Comparison of ENCODE assay signal across 32 mouse cellular contexts in genomic region chr9:94169905-94170612, GRCm38 (mm10).
DNase-seq lines count a peak whose midpoint lies in the region; ATAC-seq and TF ChIP-seq lines count a peak whose summit lies in the region.
"Had no signal": no experiment of that assay in that cellular context is flagged by ENCODE, and none has a peak within 500 bp of the region (broad histone marks: within the 10 kb centered on the region; RNA-seq: fewer than 3 reads in every experiment).

No protein-coding gene starts in this region.

- H3K4me2 ChIP-seq in forebrain, embryonic 14.5 days (ENCODE audit: low read length): no peak overlapping the region
- no peak overlapping the region for H3K4me2 ChIP-seq in forebrain, embryonic 13.5 days
- H3K4me2 ChIP-seq in midbrain, postnatal 0 days (ENCODE audit: low read depth, low read length, poor library complexity, severe bottlenecking): no peak overlapping the region
- no peak overlapping the region for H3K4me2 ChIP-seq in midbrain, embryonic 14.5 days (ENCODE audit: low read length)
- H3K4me2 ChIP-seq: embryonic facial prominence, embryonic 15.5 days; heart, embryonic 11.5 days; liver, embryonic 13.5 days; neural tube, embryonic 15.5 days had no signal

- no peaks in the 10 kb centered on the region for H3K4me1 ChIP-seq in forebrain, embryonic 14.5 days (ENCODE audit: control insufficient read depth, insufficient read depth, low read length)
- 0 out of 2 replicates have a peak, but pooled peaks cover 3% of the 10 kb centered on the region for H3K4me1 ChIP-seq in forebrain, embryonic 13.5 days
- H3K4me1 ChIP-seq in midbrain, embryonic 10.5 days: peaks cover 8% of the 10 kb centered on the region
- no peaks in the 10 kb centered on the region for H3K4me1 ChIP-seq in midbrain, postnatal 0 days (ENCODE audit: insufficient read depth, low read length)
- H3K4me1 ChIP-seq in midbrain, embryonic 14.5 days (ENCODE audit: control insufficient read depth, insufficient read depth, low read length): 0 out of 2 replicates have a peak, but pooled peaks cover 4% of the 10 kb centered on the region
- H3K4me1 ChIP-seq: embryonic facial prominence, embryonic 10.5 days; embryonic facial prominence, embryonic 15.5 days; liver, embryonic 13.5 days; megakaryocyte, embryonic 14.5 days; neural tube, embryonic 15.5 days had no signal

- 44% methylated on average over 2 of the region's 2 CpGs for WGBS in forebrain, embryonic 14.5 days
- 33% methylated on average over 2 of the region's 2 CpGs for WGBS in forebrain, embryonic 13.5 days
- 52% methylated on average over 2 of the region's 2 CpGs for WGBS in midbrain, embryonic 10.5 days
- 15% methylated on average over 2 of the region's 2 CpGs for WGBS in midbrain, postnatal 0 days
- WGBS in midbrain, embryonic 14.5 days: 15% methylated on average over 2 of the region's 2 CpGs

- TF ChIP-seq CTCF in midbrain, postnatal 0 days (IDR thresholded peaks at IDR 0.05): no peak

- H3K9ac ChIP-seq in forebrain, embryonic 14.5 days (ENCODE audit: low read length): no peak overlapping the region
- H3K9ac ChIP-seq in forebrain, embryonic 13.5 days: no peak overlapping the region
- no peak overlapping the region for H3K9ac ChIP-seq in midbrain, postnatal 0 days (replicated peaks; ENCODE audit: low read length, poor library complexity, severe bottlenecking)
- no peak overlapping the region for H3K9ac ChIP-seq in midbrain, embryonic 14.5 days (replicated peaks; ENCODE audit: low read length)
- H3K9ac ChIP-seq: embryonic facial prominence, embryonic 15.5 days; liver, embryonic 13.5 days; neural tube, embryonic 15.5 days had no signal

- ATAC-seq in forebrain, embryonic 14.5 days: no peak
- ATAC-seq in forebrain, embryonic 13.5 days: no peak; the same call in 1 of the 2 replicates
- no peak for ATAC-seq in midbrain, postnatal 0 days (ENCODE audit: low FRiP score)
- no peak for ATAC-seq in midbrain, embryonic 14.5 days (ENCODE audit: low FRiP score, low TSS enrichment)
- ATAC-seq: CD4-positive, CD25-positive, alpha-beta regulatory T cell, adult 4 months; inflammation-experienced regulatory T-cells, adult 6 months; lung, postnatal 0 days had no signal

- H3K9me3 ChIP-seq in forebrain, embryonic 14.5 days (replicated peaks; ENCODE audit: control insufficient read depth, low read length): no peaks in the 10 kb centered on the region
- no peaks in the 10 kb centered on the region for H3K9me3 ChIP-seq in forebrain, embryonic 13.5 days (replicated peaks)
- no peaks in the 10 kb centered on the region for H3K9me3 ChIP-seq in midbrain, embryonic 10.5 days (replicated peaks)
- H3K9me3 ChIP-seq in midbrain, postnatal 0 days (ENCODE audit: low read length): no peaks in the 10 kb centered on the region
- H3K9me3 ChIP-seq in midbrain, embryonic 14.5 days (ENCODE audit: control insufficient read depth, low read length): no peaks in the 10 kb centered on the region
- H3K9me3 ChIP-seq: embryonic facial prominence, embryonic 10.5 days; embryonic facial prominence, embryonic 15.5 days; liver, embryonic 13.5 days; megakaryocyte, embryonic 14.5 days; neural tube, embryonic 15.5 days had no signal

- no peak overlapping the region for H3K27ac ChIP-seq in forebrain, embryonic 14.5 days (ENCODE audit: low read depth, low read length)
- no peak overlapping the region for H3K27ac ChIP-seq in forebrain, embryonic 13.5 days
- H3K27ac ChIP-seq in midbrain, embryonic 10.5 days (replicated peaks): peak overlapping the region; percentile 24; the same call in 1 of the 2 replicates
- H3K27ac ChIP-seq in midbrain, postnatal 0 days (ENCODE audit: low read depth, low read length): no peak overlapping the region
- H3K27ac ChIP-seq in midbrain, embryonic 14.5 days (replicated peaks; ENCODE audit: low read depth, low read length): no peak overlapping the region
- H3K27ac ChIP-seq: embryonic facial prominence, embryonic 10.5 days; embryonic facial prominence, embryonic 15.5 days; left cerebral cortex, adult 2 months; liver, embryonic 13.5 days; neural tube, embryonic 15.5 days; stomach, postnatal 0 days had no signal

- H3K36me3 ChIP-seq in forebrain, embryonic 14.5 days (ENCODE audit: control insufficient read depth, insufficient read depth, low read length): no peaks in the 10 kb centered on the region
- H3K36me3 ChIP-seq in forebrain, embryonic 13.5 days (ENCODE audit: poor library complexity, severe bottlenecking): no peaks in the 10 kb centered on the region
- no peaks in the 10 kb centered on the region for H3K36me3 ChIP-seq in midbrain, embryonic 10.5 days
- no peaks in the 10 kb centered on the region for H3K36me3 ChIP-seq in midbrain, postnatal 0 days (ENCODE audit: insufficient read depth, low read length)
- H3K36me3 ChIP-seq in midbrain, embryonic 14.5 days (ENCODE audit: control insufficient read depth, insufficient read depth, low read length): no peaks in the 10 kb centered on the region
- H3K36me3 ChIP-seq: embryonic facial prominence, embryonic 10.5 days; embryonic facial prominence, embryonic 15.5 days; liver, embryonic 13.5 days; neural tube, embryonic 15.5 days had no signal

- no peaks in the 10 kb centered on the region for H3K27me3 ChIP-seq in forebrain, embryonic 14.5 days (replicated peaks; ENCODE audit: control insufficient read depth, insufficient read depth, low read length)
- H3K27me3 ChIP-seq in forebrain, embryonic 13.5 days: no peaks in the 10 kb centered on the region
- no peaks in the 10 kb centered on the region for H3K27me3 ChIP-seq in midbrain, embryonic 10.5 days (ENCODE audit: low read depth, poor library complexity, severe bottlenecking)
- no peaks in the 10 kb centered on the region for H3K27me3 ChIP-seq in midbrain, postnatal 0 days (ENCODE audit: insufficient read depth, low read length)
- no peaks in the 10 kb centered on the region for H3K27me3 ChIP-seq in midbrain, embryonic 14.5 days (ENCODE audit: control insufficient read depth, insufficient read depth, low read length)
- H3K27me3 ChIP-seq: embryonic facial prominence, embryonic 15.5 days; liver, embryonic 13.5 days; megakaryocyte, embryonic 14.5 days; neural tube, embryonic 15.5 days had no signal

- intact Hi-C loops in gastrocnemius, postnatal 14 days (cut with DNase I; ENCODE audit: low total_unique reads): no loop called here

- DNase-seq in forebrain, embryonic 14.5 days (ENCODE audit: low spot score): peak; percentile 19
- no peak for DNase-seq in midbrain, embryonic 10.5 days (ENCODE audit: low spot score)
- no peak for DNase-seq in midbrain, postnatal 0 days (ENCODE audit: low spot score)
- peak; percentile 31 for DNase-seq in midbrain, embryonic 14.5 days
- DNase-seq in liver: no peak
- no peak for DNase-seq in gastrocnemius, postnatal 14 days
- DNase-seq: adrenal gland, postnatal 14 days; cerebellum, adult 11-12 months; cerebellum, postnatal 10 days; gastrocnemius, postnatal 36 days; heart, adult 18-20 months; heart, postnatal 4 days; kidney, adult 11 months; kidney, postnatal 14 days; left cerebral cortex, postnatal 4 days; liver, embryonic 13.5 days; lung, adult 18-20 months; lung, postnatal 4 days; right cerebral cortex, adult 18-20 months; thymus, adult 18-20 months; thymus, postnatal 36 days had no signal

- no peak overlapping the region for H3K4me3 ChIP-seq in forebrain, embryonic 14.5 days (ENCODE audit: low read depth, low read length)
- no peak overlapping the region for H3K4me3 ChIP-seq in forebrain, embryonic 13.5 days
- no peak overlapping the region for H3K4me3 ChIP-seq in midbrain, embryonic 10.5 days
- no peak overlapping the region for H3K4me3 ChIP-seq in midbrain, postnatal 0 days (ENCODE audit: low read depth, low read length)
- H3K4me3 ChIP-seq in midbrain, embryonic 14.5 days (replicated peaks; ENCODE audit: low read depth, low read length): no peak overlapping the region
- H3K4me3 ChIP-seq: embryonic facial prominence, embryonic 10.5 days; embryonic facial prominence, embryonic 15.5 days; left cerebral cortex, adult 2 months; liver, embryonic 13.5 days; megakaryocyte, embryonic 14.5 days; neural tube, embryonic 15.5 days had no signal

Comparison
In these comparisons a context has a peak if more than half of its experiments do, and no peak if none do; other contexts are left out.
1. DNase-seq: peak in forebrain, embryonic 14.5 days (single experiment) and midbrain, embryonic 14.5 days (single experiment); none in midbrain, embryonic 10.5 days (single experiment), midbrain, postnatal 0 days (single experiment), liver (single experiment) and gastrocnemius, postnatal 14 days (single experiment).